Mouse (Mus musculus) limb, embryonic 13.5 days (tissue): ENCODE results near the gene Vrk2. TPM values are rescaled to one million over a fixed set of nuclear protein-coding genes. Genes with fewer than 3 reads are reported as not detected.

Experiments used
- ATAC-seq: fragments of 200-750 bp; cut with Nextera tagmentation; 2 replicates; pipeline ENCODE4 v1.8.0; 2017; ENCODE audit warnings: low read depth, moderate number of reproducible peaks, moderate TSS enrichment; ENCODE audit not compliant: low FRiP score
- H3K27ac ChIP-seq: fragments of 300-500 bp; sonication (generic); 2 replicates; pipeline ENCODE4 v1.5.1; 2015; ENCODE audit warnings: inconsistent platforms, mild to moderate bottlenecking, moderate library complexity
- H3K27me3 ChIP-seq: fragments of 300-500 bp; sonication (generic); 2 replicates; pipeline ENCODE4 v1.6.1; 2015; ENCODE audit warnings: mild to moderate bottlenecking, inconsistent platforms
- H3K36me3 ChIP-seq: fragments of 300-500 bp; sonication (generic); 2 replicates; pipeline ENCODE4 v1.6.1; 2015; ENCODE audit warnings: inconsistent platforms, mild to moderate bottlenecking, moderate library complexity
- H3K4me1 ChIP-seq: fragments of 300-500 bp; sonication (generic); 2 replicates; pipeline ENCODE4 v1.6.1; 2015; ENCODE audit warnings: inconsistent platforms
- H3K4me2 ChIP-seq: fragments of 300-500 bp; sonication (generic); replicated peaks from 2 replicates; pipeline ENCODE4 v1.6.1; 2015; ENCODE audit warnings: inconsistent platforms, mild to moderate bottlenecking, moderate library complexity
- H3K4me3 ChIP-seq: fragments of 300-500 bp; sonication (generic); 2 replicates; pipeline ENCODE4 v1.5.1; 2015; ENCODE audit warnings: moderate library complexity, mild to moderate bottlenecking, inconsistent platforms
- H3K9ac ChIP-seq: fragments of 300-500 bp; sonication (generic); 2 replicates; pipeline ENCODE4 v1.6.1; 2015; ENCODE audit warnings: mild to moderate bottlenecking, inconsistent platforms
- H3K9me3 ChIP-seq: fragments of 300-500 bp; sonication (generic); 2 replicates; pipeline ENCODE4 v1.6.1; 2016; ENCODE audit warnings: inconsistent platforms
- WGBS: fragments of 180-500 bp; shearing (Covaris S2); methylation state at CpG from one replicate; pipeline ENCODE4 v1.1.7; 2015; 5-methylcytosine and 5-hydroxymethylcytosine counted together
- polyA plus RNA-seq: library from polyadenylated mRNA; unstranded; fragments of >200 nt; fragmentation: Nextera tagmentation; extraction: Ambion mirVana; gene quantifications from 2 replicates; pipeline ENCODE4 v1.2.1, GENCODE M21; 2015

Vrk2 gene
- polyA plus RNA-seq, 1 experiment from 2014 or later = 22.6 TPM

DNA sequence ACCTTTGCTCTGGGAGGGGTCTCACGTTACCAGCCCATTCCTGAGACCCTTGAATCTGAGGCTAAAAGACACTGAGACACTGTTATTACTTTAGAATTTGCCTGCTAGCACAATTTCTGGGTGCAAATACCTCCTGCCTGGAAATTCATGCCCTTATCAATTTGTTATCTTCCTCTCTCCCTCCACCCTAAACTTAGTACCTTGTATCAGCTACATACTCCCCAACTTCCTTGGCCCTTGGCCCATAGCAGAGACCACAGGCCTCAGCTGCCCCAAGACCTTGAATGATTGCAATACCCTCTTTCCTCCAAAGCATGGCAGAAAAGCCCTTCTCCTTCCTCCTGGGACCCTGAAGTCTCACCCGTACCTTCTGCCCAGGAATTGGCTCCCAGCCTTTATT lies 142.6 kb downstream of the Vrk2 start:
- no peaks in the 10 kb centered on the region for H3K27me3 ChIP-seq
- ATAC-seq = no peak
- no peak overlapping the region for H3K4me3 ChIP-seq
- no peak overlapping the region for H3K4me2 ChIP-seq
- H3K9me3 ChIP-seq = no peaks in the 10 kb centered on the region; the same call in 1 of the 2 replicates
- H3K4me1 ChIP-seq = no peaks in the 10 kb centered on the region
- WGBS = 84% methylated on average over 2 of the region's 2 CpGs
- H3K9ac ChIP-seq = no peak overlapping the region
- H3K36me3 ChIP-seq = no peaks in the 10 kb centered on the region; the same call in 1 of the 2 replicates
- H3K27ac ChIP-seq = no peak overlapping the region

DNA sequence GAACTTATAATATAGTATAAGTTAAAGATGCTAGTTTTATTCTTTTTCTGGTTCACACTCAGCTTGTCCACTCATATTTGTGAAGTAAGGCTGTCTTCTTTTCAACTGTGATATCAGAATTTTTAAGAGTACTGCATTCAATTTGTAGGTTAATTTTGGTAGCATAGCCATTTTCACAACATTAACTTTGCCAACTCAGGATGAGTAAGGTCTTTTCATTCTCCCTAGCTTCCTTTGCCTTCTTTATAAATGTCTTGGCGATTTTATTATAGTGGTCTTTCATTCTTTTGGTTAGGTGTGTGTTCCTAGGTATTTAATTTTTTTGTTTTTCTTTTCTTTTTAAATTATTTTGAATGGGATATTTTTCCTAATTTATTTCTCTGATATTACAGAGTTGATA lies 143.2 kb downstream of the Vrk2 start:
- WGBS = 98% methylated on average over 1 of the region's 1 CpGs
- H3K27me3 ChIP-seq = no peaks in the 10 kb centered on the region
- H3K4me2 ChIP-seq = no peak overlapping the region
- no peaks in the 10 kb centered on the region; the same call in 1 of the 2 replicates for H3K36me3 ChIP-seq
- H3K27ac ChIP-seq = no peak overlapping the region
- H3K9me3 ChIP-seq = no peaks in the 10 kb centered on the region; the same call in 1 of the 2 replicates
- no peak overlapping the region for H3K4me3 ChIP-seq
- H3K9ac ChIP-seq = no peak overlapping the region
- no peak for ATAC-seq
- H3K4me1 ChIP-seq = no peaks in the 10 kb centered on the region

DNA sequence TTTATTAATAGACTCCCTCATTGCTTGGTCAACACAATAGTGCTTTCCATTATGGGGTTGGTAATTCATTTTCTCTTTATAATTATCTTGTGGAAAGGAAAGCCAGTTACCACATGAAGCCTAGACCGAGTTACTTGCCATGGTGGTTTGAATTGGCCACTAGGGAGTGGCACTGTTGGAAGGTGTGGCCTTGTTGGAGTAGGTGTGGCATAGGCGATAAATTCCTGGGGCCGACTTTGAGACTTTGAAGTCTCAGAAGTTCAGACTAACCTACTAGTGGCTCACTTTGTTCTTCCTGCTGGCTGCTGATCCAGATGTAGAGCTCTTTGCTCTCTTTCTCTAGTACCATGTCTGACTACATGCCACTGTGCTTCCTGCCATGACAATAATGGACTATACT lies 144.0 kb downstream of the Vrk2 start:
- H3K9ac ChIP-seq = no peak overlapping the region
- no peaks in the 10 kb centered on the region; the same call in 1 of the 2 replicates for H3K9me3 ChIP-seq
- H3K27me3 ChIP-seq = no peaks in the 10 kb centered on the region
- ATAC-seq = no peak
- H3K4me2 ChIP-seq = no peak overlapping the region
- H3K4me3 ChIP-seq = no peak overlapping the region
- H3K4me1 ChIP-seq = no peaks in the 10 kb centered on the region
- H3K27ac ChIP-seq = no peak overlapping the region
- WGBS = 74% methylated on average over 3 of the region's 3 CpGs
- H3K36me3 ChIP-seq = peaks cover 6% of the 10 kb centered on the region

DNA sequence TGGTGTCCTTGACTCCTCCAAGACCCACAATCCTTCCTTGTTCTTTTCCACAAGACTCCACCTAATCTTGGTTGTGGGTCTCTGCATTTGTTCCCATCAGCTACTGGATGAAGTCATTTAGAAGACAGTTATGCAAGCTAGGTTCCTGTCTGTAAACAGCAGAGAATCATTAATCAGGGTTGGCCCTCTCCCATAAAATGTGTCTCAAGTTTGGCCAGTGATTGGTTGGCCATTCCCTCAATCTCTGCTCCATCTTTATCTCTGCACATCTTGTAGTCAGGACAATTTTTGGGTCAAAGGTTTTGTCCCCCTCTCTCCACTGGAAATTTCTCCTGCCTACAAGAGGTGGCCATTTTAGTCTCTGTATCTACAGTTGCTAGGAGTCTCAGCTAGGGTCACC lies 149.4 kb downstream of the Vrk2 start:
- Histone ChIP-seq H3K9me3 (no peaks in the 10 kb centered on the region; the same call in 1 of the 2 replicates), H3K36me3 (peaks cover 12% of the 10 kb centered on the region), H3K9ac (no peak overlapping the region), H3K4me1 (no peaks in the 10 kb centered on the region), H3K4me3 (no peak overlapping the region), H3K4me2 (no peak overlapping the region), H3K27me3 (no peaks in the 10 kb centered on the region), H3K27ac (no peak overlapping the region)
- ATAC-seq = no peak

DNA sequence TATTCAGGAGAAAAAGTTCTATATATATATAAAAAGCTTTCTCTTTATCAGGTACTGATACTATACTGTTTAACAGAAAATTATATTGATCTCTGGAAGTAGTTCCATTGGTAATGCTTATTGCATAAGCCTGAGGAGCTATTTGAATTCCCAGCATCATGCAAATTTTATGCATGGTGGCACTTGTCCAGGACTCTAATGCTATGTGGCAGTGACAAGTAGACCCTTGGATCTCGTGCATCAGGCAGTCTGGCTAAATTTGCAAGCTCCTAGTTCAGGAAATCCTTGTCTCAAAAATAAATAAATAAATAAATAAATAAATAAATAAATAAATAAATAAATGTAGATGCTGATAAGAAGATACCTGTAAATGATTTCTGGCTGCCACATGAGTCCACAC lies 152.7 kb downstream of the Vrk2 start:
- Histone ChIP-seq H3K27me3 (no peaks in the 10 kb centered on the region), H3K4me1 (no peaks in the 10 kb centered on the region), H3K9ac (no peak overlapping the region), H3K36me3 (peaks cover 15% of the 10 kb centered on the region; the same call in 1 of the 2 replicates), H3K27ac (no peak overlapping the region), H3K9me3 (no peaks in the 10 kb centered on the region), H3K4me3 (no peak overlapping the region), H3K4me2 (no peak overlapping the region)
- 69% methylated on average over 1 of the region's 1 CpGs for WGBS
- ATAC-seq = no peak

DNA sequence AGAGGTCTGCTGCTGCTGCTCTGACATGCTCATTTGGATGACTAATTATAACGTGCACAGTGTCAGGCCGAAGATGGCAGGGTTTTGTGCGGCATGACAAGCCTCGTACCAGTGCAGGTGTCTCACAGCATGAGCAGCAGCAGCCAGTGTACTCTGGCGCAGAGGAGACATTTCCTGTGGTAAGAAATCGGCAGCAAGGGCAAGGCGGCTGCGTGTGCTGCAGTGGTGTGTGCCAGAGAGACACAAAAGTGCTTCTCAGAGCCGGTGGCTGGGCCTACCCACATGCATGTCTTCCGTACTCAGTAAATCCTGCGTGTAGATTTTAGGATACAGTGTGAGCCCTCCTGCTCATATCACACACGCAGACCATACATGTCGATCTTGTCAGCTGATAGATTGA lies 156.0 kb downstream of the Vrk2 start:
- Histone ChIP-seq H3K4me3 (no peak overlapping the region), H3K9ac (no peak overlapping the region), H3K27me3 (no peaks in the 10 kb centered on the region), H3K4me1 (no peaks in the 10 kb centered on the region), H3K4me2 (no peak overlapping the region), H3K9me3 (no peaks in the 10 kb centered on the region), H3K27ac (no peak overlapping the region), H3K36me3 (0 out of 2 replicates have a peak, but pooled peaks cover 3% of the 10 kb centered on the region)
- ATAC-seq = no peak
- WGBS = 83% methylated on average over 13 of the region's 13 CpGs

DNA sequence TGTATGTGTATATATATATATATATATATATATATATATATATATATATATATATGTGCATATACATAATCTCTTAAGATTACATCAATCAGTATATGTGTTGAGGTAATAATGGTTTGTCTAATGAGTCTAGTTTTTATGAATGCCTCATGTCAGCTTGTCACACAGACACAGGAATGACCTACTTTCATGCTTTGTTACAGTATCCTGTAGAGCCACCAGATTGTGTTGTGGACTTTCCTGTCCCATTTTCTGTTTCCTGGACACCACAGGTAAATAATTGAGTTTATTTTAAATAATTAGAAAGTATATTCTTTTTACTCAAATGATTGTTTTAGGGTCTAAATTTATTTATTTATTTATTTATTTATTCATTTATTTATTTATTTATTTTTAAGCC lies 159.6 kb downstream of the Vrk2 start:
- no peak overlapping the region for H3K4me3 ChIP-seq
- no peak overlapping the region for H3K27ac ChIP-seq
- H3K4me2 ChIP-seq = no peak overlapping the region
- 0 out of 2 replicates have a peak, but pooled peaks cover 3% of the 10 kb centered on the region for H3K36me3 ChIP-seq
- no peaks in the 10 kb centered on the region for H3K27me3 ChIP-seq
- H3K4me1 ChIP-seq = no peaks in the 10 kb centered on the region
- no peak overlapping the region for H3K9ac ChIP-seq
- H3K9me3 ChIP-seq = no peaks in the 10 kb centered on the region
- ATAC-seq = no peak

DNA sequence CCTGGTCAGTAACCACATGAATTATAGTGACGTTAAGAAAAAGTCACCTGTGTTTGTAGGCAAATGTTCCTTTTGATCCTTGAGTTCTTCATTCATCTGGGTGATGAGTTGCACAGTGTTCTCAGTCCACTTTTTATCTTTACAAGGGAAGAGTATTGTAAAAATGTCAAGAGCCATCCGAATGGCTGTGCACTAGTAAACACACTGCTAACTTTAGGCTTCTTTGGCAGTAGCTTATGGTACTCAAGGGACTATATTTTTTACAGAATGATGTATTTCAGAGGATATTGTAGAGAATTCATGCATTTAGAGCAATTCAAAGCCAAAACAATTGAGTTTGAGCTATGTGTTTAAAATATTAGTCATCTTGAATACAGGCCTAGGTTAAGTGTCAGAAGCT lies 172.3 kb downstream of the Vrk2 start:
- WGBS = 47% methylated on average over 2 of the region's 2 CpGs
- Histone ChIP-seq H3K9ac (no peak overlapping the region), H3K27me3 (no peaks in the 10 kb centered on the region), H3K36me3 (peaks cover 10% of the 10 kb centered on the region; the same call in 1 of the 2 replicates), H3K4me3 (no peak overlapping the region), H3K27ac (no peak overlapping the region), H3K9me3 (no peaks in the 10 kb centered on the region), H3K4me2 (no peak overlapping the region), H3K4me1 (no peaks in the 10 kb centered on the region)
- no peak for ATAC-seq

Other genes with a start within 250 kb of the Vrk2 start
- gene Fancl, start 207.9 kb downstream of the Vrk2 start, polyA plus RNA-seq = 31.3 and 35.6 TPM in 2 replicates
- gene Gm6899, start 758 bp downstream of the Vrk2 start, polyA plus RNA-seq = not detected in 2 replicates